Mouse (Mus musculus) myocyte (in vitro differentiated cells): Measurements from ENCODE around the gene Lpo.

Experiments
- POLR2AphosphoS2 ChIP-seq: IDR thresholded peaks from one replicate; pipeline ENCODE4 v1.6.1; 2011; ENCODE audit warnings: low read depth, control low read depth; ENCODE audit not compliant: insufficient read length
- REST ChIP-seq: IDR thresholded peaks from one replicate; pipeline ENCODE4 v1.6.1; 2011; ENCODE audit warnings: mild to moderate bottlenecking, control low read depth, moderate library complexity; ENCODE audit not compliant: insufficient read depth, insufficient read length
- USF1 ChIP-seq: IDR thresholded peaks from one replicate; pipeline ENCODE4 v1.6.1; 2011; ENCODE audit warnings: low read depth, mild to moderate bottlenecking, control low read depth, moderate library complexity

DNA sequence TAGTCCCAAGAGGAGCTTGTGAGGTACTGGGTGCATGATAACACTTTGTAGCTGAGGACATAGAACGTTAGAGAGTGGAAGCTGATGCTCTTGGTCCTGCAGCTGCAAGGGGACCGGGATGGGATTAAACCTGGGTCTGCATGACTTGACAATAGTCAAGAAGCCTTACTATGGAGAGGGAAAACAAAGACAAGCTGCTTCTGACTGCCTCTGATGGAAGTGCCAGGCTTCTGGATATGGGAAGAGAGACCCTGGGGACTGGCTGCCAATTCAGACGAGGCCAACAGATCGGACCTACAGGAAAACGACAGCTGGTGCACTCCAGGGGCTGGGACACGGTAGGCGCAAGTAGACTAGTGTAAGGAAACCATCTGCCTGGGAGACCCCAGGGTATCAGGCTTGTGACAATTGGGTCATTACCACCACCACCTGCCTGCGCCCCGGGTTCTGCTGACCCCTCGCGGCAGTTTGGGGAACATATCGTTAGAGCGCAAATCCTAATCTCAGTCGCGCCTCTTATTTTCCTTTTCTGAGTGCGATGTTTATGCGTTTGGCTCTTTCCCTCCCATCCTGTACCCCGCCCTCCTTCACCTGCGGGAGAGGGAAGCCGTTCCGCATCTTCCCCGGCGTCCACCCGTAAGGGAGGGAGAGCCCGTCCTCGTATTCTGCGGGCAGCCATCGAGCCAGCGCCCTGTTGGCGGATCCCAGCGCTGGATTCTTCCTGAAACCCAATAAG, 11.2 kb downstream of the Lpo start:
- TF ChIP-seq USF1 = no peak
- TF ChIP-seq REST = no peak
- no peak for TF ChIP-seq POLR2AphosphoS2
